Mouse (Mus musculus) telencephalon, adult 2 months (tissue): ENCODE data around the gene Ptgfrn.

ENCODE experiments used
- DNase-seq: peaks from one replicate; pipeline ENCODE4 v3.0.0-alpha.2; 2011; ENCODE audit warnings: low read depth, low spot score

The Ptgfrn gene

DNA sequence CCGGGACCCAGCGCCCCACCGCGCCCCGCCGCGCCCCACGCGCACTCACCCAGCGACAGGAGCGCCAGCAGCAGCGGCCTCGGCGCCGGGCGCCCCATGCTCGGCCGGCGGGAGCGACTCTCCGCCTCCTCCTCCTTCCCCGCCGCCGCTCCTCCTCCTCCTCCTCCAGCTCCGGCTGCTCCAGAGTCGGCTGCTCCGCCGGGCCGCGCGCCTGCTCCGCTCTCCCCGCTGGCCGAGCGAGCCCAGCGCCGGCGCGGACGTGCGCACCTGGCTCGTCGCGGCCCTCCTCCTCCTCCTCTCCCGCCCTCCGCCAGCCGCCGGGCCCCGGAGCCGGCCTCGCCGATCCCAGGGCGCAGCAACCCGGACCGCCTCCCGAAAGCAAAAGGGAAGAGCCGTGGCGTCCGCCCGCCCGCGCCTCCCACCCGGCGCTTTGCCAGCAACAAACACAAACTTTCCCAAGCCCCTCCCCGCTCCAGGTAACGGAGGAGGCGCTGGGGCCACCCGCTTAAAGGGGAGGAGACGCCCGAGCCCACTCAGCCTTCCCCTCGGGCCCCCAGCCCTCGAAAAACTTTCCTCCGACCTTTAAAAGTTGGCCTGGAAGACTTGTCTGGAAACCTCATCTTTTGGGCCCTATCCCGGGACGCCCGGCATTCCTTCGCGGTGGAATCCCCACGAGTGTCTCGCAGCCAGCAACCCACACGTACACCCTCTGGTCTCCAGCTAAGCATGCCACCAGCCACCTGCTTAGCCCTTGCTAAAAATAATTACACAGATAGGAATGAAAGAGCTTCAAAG is at the start of gene Ptgfrn:
Ptgfrn (minus strand) TSS at position 236 of the 795 bp plus-strand sequence.
- DNase-seq: no peak

- DNase-seq: no peak
These were observed 49.6 kb upstream of the Ptgfrn start for GRCm38 (mm10) chr3:101159701-101160100.

DNA sequence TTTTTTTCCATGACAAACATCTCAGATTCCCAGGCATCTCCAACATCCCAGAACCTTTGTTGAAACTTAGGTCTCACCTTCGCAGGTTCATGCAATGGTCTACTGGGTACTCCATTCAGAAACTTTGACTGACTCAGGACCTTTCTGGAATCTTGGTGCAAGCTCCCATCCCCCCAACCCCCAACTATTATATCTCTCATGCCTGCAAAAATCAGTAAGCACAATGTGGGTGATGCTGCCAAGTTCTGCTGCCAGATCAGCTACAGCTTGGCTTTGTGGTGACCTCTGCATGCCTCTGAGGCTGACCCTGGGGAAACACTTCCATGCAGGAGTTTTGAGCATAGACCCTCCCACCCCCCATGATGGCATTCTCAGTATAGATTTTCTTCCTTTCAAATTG is 44.0 kb upstream of the Ptgfrn start:
- DNase-seq: no peak

GRCm38 (mm10) chr3:101153341-101153740 is 43.3 kb upstream of the Ptgfrn start:
- DNase-seq: no peak

- no peak for DNase-seq
These were observed 36.2 kb upstream of the Ptgfrn start for GRCm38 (mm10) chr3:101146126-101146772.

DNA sequence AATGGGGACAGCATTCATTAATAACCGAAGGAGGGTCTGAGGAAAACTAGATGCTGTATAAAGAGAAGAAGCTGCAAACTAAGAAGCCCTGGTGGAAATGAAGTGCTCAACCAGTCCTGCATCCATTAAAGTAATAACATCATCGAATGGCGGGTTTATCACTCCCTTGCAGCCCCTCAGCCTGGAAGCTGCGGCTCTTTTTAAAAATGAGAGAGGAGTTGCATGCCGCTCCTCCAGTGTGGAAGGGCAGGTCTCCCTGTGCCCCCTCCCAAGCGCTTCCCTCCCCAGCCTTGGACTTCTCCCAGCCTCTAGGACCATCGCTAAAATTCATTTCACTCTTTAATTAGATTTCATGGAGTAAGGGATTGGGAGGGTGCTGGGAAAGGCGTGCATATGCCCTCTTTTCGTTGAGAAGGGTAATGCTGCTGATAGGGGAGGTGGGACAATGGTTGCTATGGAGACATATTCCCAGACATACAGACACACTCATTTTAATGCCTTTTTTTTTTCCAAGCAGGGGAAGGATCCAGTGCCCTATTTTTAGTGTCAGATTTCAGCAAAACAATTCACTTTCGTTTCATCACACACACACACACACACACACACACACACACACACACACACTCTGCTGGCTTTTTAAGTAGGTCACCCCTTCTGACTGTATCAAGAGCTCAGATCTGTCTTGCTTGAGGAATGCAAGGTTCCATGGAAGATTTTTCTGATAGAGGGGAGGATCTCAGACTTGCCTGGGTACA is 35.4 kb upstream of the Ptgfrn start:
- peak; percentile 83 for DNase-seq

DNA sequence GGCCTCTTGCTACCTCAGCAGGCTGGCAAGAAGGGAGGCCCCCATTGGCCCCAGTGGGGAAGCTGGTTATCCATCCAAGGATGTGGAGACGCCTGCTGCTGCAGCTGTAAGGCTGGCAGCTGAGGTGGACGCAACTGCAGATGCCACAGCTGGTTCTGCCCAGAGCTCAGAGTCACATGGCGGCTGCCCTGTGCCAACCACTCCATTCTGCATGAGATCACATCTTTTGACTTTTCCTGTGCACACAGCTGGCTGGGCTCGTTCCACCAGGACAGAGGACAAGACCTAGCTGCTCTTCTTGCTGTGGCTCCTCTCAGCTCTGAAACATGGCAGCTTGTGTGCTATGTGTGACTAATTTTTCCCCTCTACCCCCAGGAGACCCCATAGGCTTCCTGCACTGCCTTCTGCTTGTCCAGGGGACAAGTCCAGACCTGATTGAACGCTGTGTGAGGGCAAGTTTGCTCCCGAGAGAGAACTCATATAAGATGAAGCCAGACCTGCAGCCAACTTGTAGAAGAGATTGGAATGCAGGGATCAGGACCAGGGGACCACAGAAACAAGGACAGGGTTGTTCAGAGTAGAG is 34.4 kb upstream of the Ptgfrn start:
- no peak for DNase-seq

- DNase-seq: no peak
These were observed 33.4 kb upstream of the Ptgfrn start for GRCm38 (mm10) chr3:101143465-101143864.

GRCm38 (mm10) chr3:101141864-101142263 is 31.8 kb upstream of the Ptgfrn start:
- DNase-seq: no peak

GRCm38 (mm10) chr3:101139958-101140357 is 29.9 kb upstream of the Ptgfrn start:
- no peak for DNase-seq

DNA sequence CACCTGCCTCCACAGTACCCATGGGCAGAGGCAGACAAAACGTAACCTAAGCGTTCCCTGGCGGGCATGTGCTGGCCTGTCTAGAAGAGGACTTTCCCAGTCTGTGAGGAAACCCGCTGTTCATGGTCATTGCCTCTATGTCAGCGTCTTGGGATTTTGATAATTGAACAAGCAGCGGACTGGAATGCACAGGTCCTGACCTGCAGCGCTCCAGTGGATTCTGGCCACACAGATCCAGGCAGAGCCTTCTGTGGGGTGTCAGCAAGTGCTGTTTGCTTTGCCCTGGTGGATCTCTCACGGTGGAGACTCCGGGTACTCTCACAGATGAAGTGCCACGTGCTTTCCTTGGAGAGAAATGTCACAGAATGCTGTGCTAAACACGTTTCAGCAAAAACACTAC is 26.4 kb upstream of the Ptgfrn start:
- DNase-seq: no peak

GRCm38 (mm10) chr3:101134861-101135260 is 24.8 kb upstream of the Ptgfrn start:
- DNase-seq: no peak

DNA sequence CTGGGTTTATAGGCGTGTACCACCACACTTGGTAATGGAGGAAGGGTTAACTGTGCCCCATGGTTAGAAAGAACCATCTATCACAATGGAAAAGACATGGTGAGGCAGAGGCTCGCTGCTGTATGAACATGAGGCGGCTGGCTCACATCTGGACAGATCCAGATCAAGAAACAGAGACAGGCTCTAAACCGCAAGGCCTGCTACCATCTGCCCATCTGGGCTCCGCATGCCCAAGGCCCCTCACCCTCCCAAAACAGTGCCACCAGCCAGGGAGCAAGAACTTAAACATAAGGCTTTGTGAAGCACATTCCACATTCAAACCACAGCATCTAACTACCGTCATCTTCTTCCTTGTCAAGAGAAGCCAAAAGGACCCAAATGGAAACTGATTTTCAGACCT is 22.9 kb upstream of the Ptgfrn start:
- no peak for DNase-seq

DNA sequence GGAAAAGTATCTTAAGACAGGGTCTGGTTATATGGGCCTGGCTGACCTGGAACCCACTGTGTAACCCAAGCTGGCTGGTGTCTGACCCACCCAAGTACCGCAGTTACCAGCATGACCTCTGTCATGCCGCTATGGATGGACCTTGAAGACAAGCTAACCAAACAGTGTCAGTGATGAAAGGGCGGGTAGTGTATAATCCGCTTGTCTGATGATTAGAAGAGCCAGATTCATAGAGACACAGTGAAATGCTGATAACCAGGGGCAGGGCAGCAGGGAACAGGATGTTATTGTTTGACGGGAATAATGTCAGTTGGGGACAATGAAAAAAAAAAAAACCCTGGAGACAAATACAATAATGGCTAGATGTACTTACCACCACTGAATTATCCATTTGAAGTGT is 21.7 kb upstream of the Ptgfrn start:
- DNase-seq: no peak

- DNase-seq: no peak
These were observed 20.4 kb upstream of the Ptgfrn start for GRCm38 (mm10) chr3:101130526-101130925.

- DNase-seq: no peak
These were observed 19.5 kb upstream of the Ptgfrn start for GRCm38 (mm10) chr3:101129620-101130019.

DNA sequence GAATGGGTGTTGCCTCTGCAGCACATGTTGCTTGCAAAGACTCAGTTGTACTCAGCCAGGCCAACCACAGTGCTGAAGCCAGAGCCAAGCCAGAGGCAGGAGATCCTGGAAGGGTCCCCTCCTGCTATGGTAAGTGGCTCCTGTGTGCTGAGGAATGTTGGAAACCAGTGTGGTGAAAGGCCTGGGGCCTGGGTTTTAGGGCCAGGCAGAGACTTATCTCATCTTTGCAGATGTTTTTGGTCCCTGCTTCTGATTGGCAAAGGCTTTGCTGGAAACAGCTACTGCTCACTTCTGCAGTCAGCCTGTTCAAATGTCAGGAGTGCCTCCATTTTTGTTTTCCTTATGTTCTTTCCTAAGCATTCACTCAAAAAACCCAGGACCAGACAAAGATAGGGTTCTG is 19.0 kb upstream of the Ptgfrn start:
- no peak for DNase-seq

DNA sequence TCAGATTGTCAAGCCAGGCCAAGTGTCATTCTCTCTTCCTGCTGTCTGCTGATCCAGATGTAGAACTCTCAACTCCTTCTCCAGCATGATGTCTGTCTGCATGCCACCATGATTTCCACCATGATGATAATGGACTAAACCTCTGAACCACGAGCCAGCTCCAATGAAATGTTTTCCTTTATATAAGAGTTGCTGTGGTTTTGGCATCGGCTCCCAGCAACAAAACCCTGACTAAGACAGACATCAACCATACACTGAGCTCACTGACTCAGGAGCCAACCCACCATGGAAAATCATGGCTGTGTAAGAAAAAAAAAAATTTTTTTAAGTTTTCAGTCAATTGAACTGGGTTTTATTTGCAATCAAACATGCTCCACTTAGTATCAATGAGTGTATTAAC is 17.7 kb upstream of the Ptgfrn start:
- DNase-seq: no peak

GRCm38 (mm10) chr3:101124716-101125115 is 14.6 kb upstream of the Ptgfrn start:
- no peak for DNase-seq

GRCm38 (mm10) chr3:101122479-101122878 is 12.4 kb upstream of the Ptgfrn start:
- DNase-seq: no peak

- DNase-seq: no peak
These were observed 7.7 kb upstream of the Ptgfrn start for GRCm38 (mm10) chr3:101117774-101118173.

DNA sequence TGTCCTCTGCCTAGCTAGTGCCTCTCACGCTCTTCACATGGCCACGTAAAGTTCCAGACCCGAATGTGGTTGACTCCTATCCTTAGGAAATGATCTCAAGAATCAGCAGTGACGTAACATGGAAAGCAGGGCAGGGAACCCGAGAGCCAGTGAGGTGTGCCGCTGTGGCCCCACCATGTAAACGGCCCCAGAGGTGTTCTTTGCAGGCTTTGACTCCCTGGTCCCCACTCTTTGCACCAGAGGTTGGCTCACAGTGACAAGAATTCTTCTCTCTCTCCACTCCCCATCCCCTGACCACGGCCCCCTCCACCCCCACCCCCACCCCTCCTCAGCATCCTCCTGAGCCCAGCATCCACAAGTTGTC is 7.3 kb upstream of the Ptgfrn start:
- no peak for DNase-seq
